Mouse (Mus musculus): ENCODE measurements around the gene Elf3.
A peak's percentile ranks its signal among the peaks of the same experiment; 100 is the strongest.

The Elf3 gene

GRCm38 (mm10) chr1:135258380-135259127, at the start of gene Elf3:
Gene Elf3 (minus strand): TSS chr1:135258568.
- peak; percentile 90 for DNase-seq (ENCODE audit: low read depth, low spot score)

GRCm38 (mm10) chr1:135290908-135291307, 32.5 kb upstream of the Elf3 start:
- no peak for DNase-seq (ENCODE audit: low read depth, low spot score)

- no peak for DNase-seq (ENCODE audit: low read depth, low spot score)
Observed at GRCm38 (mm10) chr1:135286311-135286710, 27.9 kb upstream of the Elf3 start.

GRCm38 (mm10) chr1:135283826-135284291, 25.5 kb upstream of the Elf3 start, which contains the start of gene Rnpep:
Gene Rnpep (minus strand): TSS chr1:135284084.
- DNase-seq (ENCODE audit: low read depth, low spot score), result peak; percentile 83

- peak; percentile 30 for DNase-seq (ENCODE audit: low read depth, low spot score)
Observed at GRCm38 (mm10) chr1:135283287-135283825, 25.0 kb upstream of the Elf3 start.

GRCm38 (mm10) chr1:135282536-135283286, 24.3 kb upstream of the Elf3 start:
- no peak for DNase-seq (ENCODE audit: low read depth, low spot score)

GRCm38 (mm10) chr1:135281841-135282240, 23.5 kb upstream of the Elf3 start:
- DNase-seq (ENCODE audit: low read depth, low spot score), result no peak

- DNase-seq (ENCODE audit: low read depth, low spot score), result peak; percentile 49
Observed at GRCm38 (mm10) chr1:135280646-135281045, 22.3 kb upstream of the Elf3 start.

- no peak for DNase-seq (ENCODE audit: low read depth, low spot score)
Observed at GRCm38 (mm10) chr1:135271371-135271770, 13.0 kb upstream of the Elf3 start.

GRCm38 (mm10) chr1:135267663-135268446, 9.5 kb upstream of the Elf3 start:
- DNase-seq (ENCODE audit: low read depth, low spot score), result no peak

- DNase-seq (ENCODE audit: low read depth, low spot score), result no peak
Observed at GRCm38 (mm10) chr1:135265834-135266233, 7.5 kb upstream of the Elf3 start.

- DNase-seq (ENCODE audit: low read depth, low spot score), result no peak
Observed at GRCm38 (mm10) chr1:135263316-135263715, 4.9 kb upstream of the Elf3 start.

- DNase-seq (ENCODE audit: low read depth, low spot score), result peak; percentile 58
Observed at GRCm38 (mm10) chr1:135262329-135262728, 4.0 kb upstream of the Elf3 start.

GRCm38 (mm10) chr1:135260931-135261330, 2.6 kb upstream of the Elf3 start:
- peak; percentile 51 for DNase-seq (ENCODE audit: low read depth, low spot score)

- peak; percentile 97 for DNase-seq (ENCODE audit: low read depth, low spot score)
Observed at GRCm38 (mm10) chr1:135259128-135259436, 714 bp upstream of the Elf3 start.

GRCm38 (mm10) chr1:135256299-135256698, 2.1 kb downstream of the Elf3 start:
- DNase-seq (ENCODE audit: low read depth, low spot score), result peak; percentile 60

- DNase-seq (ENCODE audit: low read depth, low spot score), result no peak
Observed at GRCm38 (mm10) chr1:135252854-135253253, 5.5 kb downstream of the Elf3 start.

GRCm38 (mm10) chr1:135251405-135251804, 7.0 kb downstream of the Elf3 start:
- DNase-seq (ENCODE audit: low read depth, low spot score), result no peak

GRCm38 (mm10) chr1:135250706-135251105, 7.7 kb downstream of the Elf3 start:
- peak; percentile 82 for DNase-seq (ENCODE audit: low read depth, low spot score)

GRCm38 (mm10) chr1:135248434-135248850, 9.9 kb downstream of the Elf3 start:
- DNase-seq (ENCODE audit: low read depth, low spot score), result peak; percentile 96

- no peak for DNase-seq (ENCODE audit: low read depth, low spot score)
Observed at GRCm38 (mm10) chr1:135244014-135244413, 14.4 kb downstream of the Elf3 start.

GRCm38 (mm10) chr1:135240206-135240605, 18.2 kb downstream of the Elf3 start:
- peak; percentile 42 for DNase-seq (ENCODE audit: low read depth, low spot score)

All from ES-CJ7 (cell line).